Mouse (Mus musculus) CH12.LX (cell line): ENCODE results near the gene Epha2. TPM values are rescaled to one million over a fixed set of nuclear protein-coding genes. Genes with fewer than 3 reads are reported as not detected.

Experiments used
- DNase-seq: peaks from one replicate; pipeline ENCODE4 v3.0.0-alpha.2; 2013; ENCODE audit errors: extremely low read depth
- H3K27ac ChIP-seq: 2 replicates; pipeline ENCODE4 v1.5.1; 2012; ENCODE audit warnings: low read depth, mild to moderate bottlenecking, control low read depth, moderate library complexity; ENCODE audit not compliant: insufficient read depth
- H3K27me3 ChIP-seq: replicated peaks from 2 replicates; pipeline ENCODE3; 2012; ENCODE audit warnings: inconsistent platforms
- H3K36me3 ChIP-seq, 2 experiments: replicated peaks in 1 of 2; 2 replicates each; pipeline versions ENCODE3 to v1.6.1; 2012; ENCODE audit warnings: inconsistent platforms in 1 of 2, low read length in 1 of 2, mild to moderate bottlenecking in 1 of 2, mixed read lengths in 1 of 2, moderate library complexity in 1 of 2; ENCODE audit not compliant: control insufficient read depth in 1 of 2, insufficient read depth in 1 of 2
- H3K4me1 ChIP-seq, 2 experiments: 2 replicates each; pipeline ENCODE4 v1.6.1; 2012; ENCODE audit warnings: inconsistent platforms in 1 of 2, moderate library complexity in 1 of 2; ENCODE audit not compliant: insufficient read depth in 2 of 2, control insufficient read depth in 1 of 2
- H3K4me2 ChIP-seq: 2 replicates; pipeline ENCODE4 v1.6.1; 2012; ENCODE audit warnings: low read depth, mild to moderate bottlenecking, control low read depth; ENCODE audit not compliant: poor library complexity, insufficient read depth, severe bottlenecking
- H3K4me3 ChIP-seq, 3 experiments: fragments of 150-350 bp in 1 of 3; sonication (generic) in 1 of 3; replicated peaks in 1 of 3; 2 replicates each; pipeline versions ENCODE3 to v1.5.1; 2011 to 2012; ENCODE audit warnings: low read depth in 2 of 3, low read length in 2 of 3, mild to moderate bottlenecking in 2 of 3, moderate library complexity in 2 of 3, control low read depth in 1 of 3, improper control_type of control experiment in 1 of 3, inconsistent platforms in 1 of 3, mixed read lengths in 1 of 3; ENCODE audit not compliant: poor library complexity in 1 of 3
- H3K79me2 ChIP-seq: replicated peaks from 2 replicates; pipeline ENCODE4 v1.6.1; 2012; ENCODE audit warnings: mild to moderate bottlenecking, moderate library complexity; ENCODE audit not compliant: control insufficient read depth, poor library complexity, insufficient read depth, severe bottlenecking; ENCODE audit errors: extremely low read depth
- H3K9ac ChIP-seq: 2 replicates; pipeline ENCODE4 v1.6.1; 2012; ENCODE audit warnings: low read depth, mild to moderate bottlenecking, control low read depth, moderate library complexity; ENCODE audit not compliant: insufficient read depth
- H3K9me3 ChIP-seq: replicated peaks from 2 replicates; pipeline ENCODE3; 2012; ENCODE audit warnings: low read length, inconsistent platforms, mixed read lengths
- ELF1 ChIP-seq: IDR thresholded peaks from 2 replicates; pipeline ENCODE4 v1.6.1; 2014; ENCODE audit warnings: low read depth, mild to moderate bottlenecking, inconsistent platforms, low read length, improper control_type of control experiment
- EP300 ChIP-seq: IDR thresholded peaks from 2 replicates; pipeline ENCODE4 v1.6.1; 2011; ENCODE audit warnings: low read length, improper control_type of control experiment
- ETS1 ChIP-seq: conservative IDR thresholded peaks from 2 replicates; pipeline ENCODE4 v1.6.1; 2012; ENCODE audit warnings: low read depth, mild to moderate bottlenecking, inconsistent platforms, low read length, improper control_type of control experiment, moderate library complexity
- GABPA ChIP-seq: IDR thresholded peaks from 2 replicates; pipeline ENCODE4 v1.6.1; 2012; ENCODE audit warnings: low read depth, low read length, improper control_type of control experiment, inconsistent platforms; ENCODE audit not compliant: insufficient replicate concordance
- JUN ChIP-seq: IDR thresholded peaks from 2 replicates; pipeline ENCODE4 v1.6.1; 2011; ENCODE audit warnings: low read depth, mild to moderate bottlenecking, low read length, improper control_type of control experiment, moderate library complexity; ENCODE audit not compliant: insufficient read depth
- KAT2A ChIP-seq: IDR thresholded peaks from 2 replicates; pipeline ENCODE4 v1.6.1; 2012; ENCODE audit warnings: low read length, improper control_type of control experiment, inconsistent platforms; ENCODE audit not compliant: insufficient replicate concordance
- MAX ChIP-seq: IDR thresholded peaks from 2 replicates; pipeline ENCODE4 v1.6.1; 2011; ENCODE audit warnings: low read length, improper control_type of control experiment
- MXI1 ChIP-seq: IDR thresholded peaks from 2 replicates; pipeline ENCODE4 v1.6.1; 2011; ENCODE audit warnings: mild to moderate bottlenecking, low read depth, low read length, improper control_type of control experiment
- NELFE ChIP-seq: IDR thresholded peaks from 2 replicates; pipeline ENCODE4 v1.6.1; 2011; ENCODE audit warnings: low read depth, low read length, improper control_type of control experiment
- NRF1 ChIP-seq: IDR thresholded peaks from 2 replicates; pipeline ENCODE4 v1.6.1; 2014; ENCODE audit warnings: low read depth, mild to moderate bottlenecking, inconsistent platforms, low read length, improper control_type of control experiment, moderate library complexity
- PAX5 ChIP-seq: IDR thresholded peaks from 2 replicates; pipeline ENCODE4 v1.6.1; 2012; ENCODE audit warnings: low read length, inconsistent platforms, mixed read lengths
- POLR2A ChIP-seq: IDR thresholded peaks from 2 replicates; pipeline ENCODE4 v1.6.1; 2011; ENCODE audit warnings: low read depth, mild to moderate bottlenecking, improper control_type of control experiment, low read length
- UBTF ChIP-seq: IDR thresholded peaks from 2 replicates; pipeline ENCODE4 v1.6.1; 2012; ENCODE audit warnings: low read depth, mild to moderate bottlenecking, inconsistent platforms, low read length, improper control_type of control experiment, moderate library complexity
- USF1 ChIP-seq: IDR thresholded peaks from 2 replicates; pipeline ENCODE4 v1.6.1; 2014; ENCODE audit warnings: low read depth, mild to moderate bottlenecking, inconsistent platforms, low read length, improper control_type of control experiment
- USF2 ChIP-seq: conservative IDR thresholded peaks from 2 replicates; pipeline ENCODE4 v1.6.1; 2011; ENCODE audit warnings: low read depth, low read length, improper control_type of control experiment
- ZKSCAN1 ChIP-seq: IDR thresholded peaks from 2 replicates; pipeline ENCODE4 v1.6.1; 2012; ENCODE audit warnings: low read depth, inconsistent platforms, low read length, improper control_type of control experiment, borderline replicate concordance
- ZMIZ1 ChIP-seq: IDR thresholded peaks from 2 replicates; pipeline ENCODE4 v1.6.1; 2012; ENCODE audit warnings: low read depth, mild to moderate bottlenecking, inconsistent platforms, low read length, improper control_type of control experiment
- dilution Hi-C: fragments of 300-500 bp; cut with MboI; formaldehyde crosslinking; loops from 2 replicates; pipeline ENCODE4 v1.14.3; 2020; ENCODE audit warnings: low sequenced_read_pairs; ENCODE audit not compliant: extremely low pct_unique_long_range_greater_than_20kb, extremely low pct_ligation_motif_present
- in situ Hi-C: fragments of 300-500 bp; cut with MboI; formaldehyde crosslinking; loops from 3 replicates; pipeline ENCODE4 v1.14.3; 2019; ENCODE audit warnings: low sequenced_read_pairs, low pct_ligation_motif_present, low pct_unique_long_range_greater_than_20kb, mixed read lengths
- polyA plus RNA-seq: library from polyadenylated mRNA; unstranded; fragments of >175 nt; gene quantifications from 2 replicates; pipeline ENCODE4 v1.2.1, GENCODE M21; 2012; ENCODE audit warnings: low read depth; ENCODE audit not compliant: insufficient read length
- total RNA-seq, 2 experiments: library from RNA; depleted of rRNA; stranded (reverse); fragments of 300-350 nt in 1 of 2; fragments of >200 nt in 1 of 2; gene quantifications; 2 replicates each; pipeline ENCODE4 v1.2.3; 2012 to 2014

The Epha2 gene
- total and polyA plus RNA-seq, 3 experiments: 0.55 to 0.81 (median 0.67) TPM

DNA sequence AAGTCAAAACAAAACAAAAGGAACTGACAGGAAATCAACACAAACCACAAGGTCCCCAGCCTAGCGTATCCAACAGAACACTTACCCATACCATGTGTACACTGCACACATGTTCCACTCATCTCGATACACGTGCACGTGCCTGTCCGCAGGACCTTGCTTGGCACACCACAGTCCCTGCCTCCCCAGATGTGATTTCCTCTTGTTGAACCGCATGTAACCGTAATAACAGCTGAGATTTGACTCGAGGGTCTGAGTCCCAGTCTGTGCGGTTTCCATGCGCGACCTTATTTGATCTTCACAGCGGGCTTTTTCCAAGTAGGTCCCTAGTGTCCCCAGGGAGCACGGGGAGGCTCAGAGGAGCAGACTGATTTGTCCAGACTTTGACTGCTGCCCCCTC, 1.7 kb upstream of the Epha2 start (continued):
- TF ChIP-seq JUN (no peak), EP300 (no peak; the same call in 1 of the 2 replicates), NELFE (no peak), MAX (peak; percentile 77), ETS1 (peak; percentile 74), ELF1 (no peak), POLR2A (no peak), MXI1 (no peak), ZKSCAN1 (no peak), USF2 (no peak), KAT2A (no peak), USF1 (no peak)
- TF ChIP-seq, all 38 proteins: peak for 6

DNA sequence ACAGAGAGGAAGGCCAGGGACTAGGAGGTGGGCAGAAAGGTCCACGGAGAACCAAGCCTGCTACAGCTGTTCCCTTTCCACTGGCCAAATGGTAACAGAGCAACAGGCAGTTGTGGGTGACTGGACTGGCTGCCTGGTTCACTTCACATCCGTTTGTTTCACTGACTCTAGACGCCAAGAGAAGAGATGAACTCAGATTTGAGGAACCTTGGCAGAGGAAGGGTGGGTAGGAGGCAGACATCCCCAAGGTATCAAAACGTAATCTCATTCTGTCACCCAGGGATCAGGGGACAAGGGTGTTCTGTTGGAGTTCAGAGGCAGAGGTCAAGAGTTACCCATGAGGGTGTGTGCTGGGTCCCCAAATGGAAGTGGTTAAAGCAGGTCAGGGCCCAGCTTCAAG, 844 bp upstream of the Epha2 start:
- DNase-seq: no peak
- Histone ChIP-seq H3K79me2 (no peaks in the 10 kb centered on the region), H3K4me3 (no peak overlapping the region), H3K9me3 (peaks cover 8% of the 10 kb centered on the region), H3K36me3 (no peaks in the 10 kb centered on the region), H3K4me1 (peaks cover 20 to 45% of the 10 kb centered on the region in 2 experiments), H3K9ac (no peak overlapping the region), H3K27me3 (peaks cover 72% of the 10 kb centered on the region), H3K27ac (no peak overlapping the region), H3K4me2 (no peak overlapping the region)
- dilution Hi-C loops (no loop called here), in situ Hi-C loops (no loop called here)
- TF ChIP-seq PAX5 (no peak), GABPA (no peak), NRF1 (no peak), UBTF (no peak), ETS1 (no peak), NELFE (no peak)

DNA sequence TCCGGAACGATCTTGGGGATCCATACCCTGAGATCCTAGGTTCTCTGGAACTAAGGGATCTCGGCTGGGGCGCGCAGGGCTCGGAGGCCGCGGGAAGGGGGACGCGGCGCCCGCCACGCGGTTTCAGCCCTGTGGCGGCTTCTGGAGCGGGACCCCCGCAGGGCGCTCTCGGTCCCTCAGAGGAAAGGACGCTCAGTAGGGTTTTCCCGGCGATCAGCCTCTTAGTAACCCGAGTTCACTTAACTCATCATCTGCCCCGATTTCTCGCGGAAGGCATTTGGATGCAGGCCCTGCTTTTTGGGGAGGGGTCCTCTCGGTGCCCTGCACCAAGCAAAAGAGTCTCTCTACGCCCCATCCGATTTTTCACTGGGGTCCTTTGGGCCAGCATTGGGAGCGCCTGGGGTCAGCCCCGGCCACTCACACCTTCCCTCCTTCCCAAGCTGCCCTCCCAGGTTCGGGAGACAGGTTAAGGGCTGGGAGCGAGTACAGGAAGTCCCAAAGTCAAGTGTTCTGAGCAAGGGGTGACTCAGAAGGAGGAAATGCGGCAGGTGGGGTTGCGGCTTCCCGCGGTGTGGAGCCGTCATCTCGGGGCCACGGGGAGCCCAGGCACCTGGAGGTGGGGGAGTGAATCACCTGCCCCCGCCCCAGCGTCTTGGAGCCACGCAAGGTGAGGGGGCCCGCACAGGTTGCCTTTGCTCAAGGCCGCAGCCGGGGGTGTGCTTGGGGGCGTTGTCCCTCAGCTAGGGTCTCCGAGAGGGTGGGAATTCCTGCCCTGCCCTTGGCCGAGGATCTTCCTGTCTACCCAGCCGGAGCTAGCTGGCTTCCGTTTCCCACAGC, 769 bp downstream of the Epha2 start:
- dilution Hi-C loops: no loop called here
- H3K27ac ChIP-seq: no peak overlapping the region

More for the DNA sequence above, 769 bp downstream of the Epha2 start:
- Histone ChIP-seq H3K4me1 (peaks cover 31 to 61% of the 10 kb centered on the region in 2 experiments), H3K4me3 (peak overlapping the region in 2 of 3 experiments; percentile 20 to 38), H3K9me3 (peaks cover 8% of the 10 kb centered on the region), H3K9ac (no peak overlapping the region), H3K36me3 (no peaks in the 10 kb centered on the region), H3K4me2 (no peak overlapping the region)
- no peak for DNase-seq
- TF ChIP-seq ZMIZ1 (no peak), ELF1 (no peak)
- TF ChIP-seq, all 38 proteins: peak for 0
- Histone ChIP-seq H3K79me2 (no peaks in the 10 kb centered on the region), H3K27me3 (peaks cover 58% of the 10 kb centered on the region)
- in situ Hi-C loops: no loop called here
